Mouse (Mus musculus): ENCODE data around the gene AI593442. TPM values are rescaled to one million over a fixed set of nuclear protein-coding genes. Genes with fewer than 3 reads are reported as not detected.

The AI593442 gene
- total RNA-seq (2021), result under 1 TPM in 1 of 2 experiments, not detected in 1; 0.05 TPM
- long read RNA-seq, experiment 1, result 0 reads
- long read RNA-seq, experiment 2, result 0 reads

DNA sequence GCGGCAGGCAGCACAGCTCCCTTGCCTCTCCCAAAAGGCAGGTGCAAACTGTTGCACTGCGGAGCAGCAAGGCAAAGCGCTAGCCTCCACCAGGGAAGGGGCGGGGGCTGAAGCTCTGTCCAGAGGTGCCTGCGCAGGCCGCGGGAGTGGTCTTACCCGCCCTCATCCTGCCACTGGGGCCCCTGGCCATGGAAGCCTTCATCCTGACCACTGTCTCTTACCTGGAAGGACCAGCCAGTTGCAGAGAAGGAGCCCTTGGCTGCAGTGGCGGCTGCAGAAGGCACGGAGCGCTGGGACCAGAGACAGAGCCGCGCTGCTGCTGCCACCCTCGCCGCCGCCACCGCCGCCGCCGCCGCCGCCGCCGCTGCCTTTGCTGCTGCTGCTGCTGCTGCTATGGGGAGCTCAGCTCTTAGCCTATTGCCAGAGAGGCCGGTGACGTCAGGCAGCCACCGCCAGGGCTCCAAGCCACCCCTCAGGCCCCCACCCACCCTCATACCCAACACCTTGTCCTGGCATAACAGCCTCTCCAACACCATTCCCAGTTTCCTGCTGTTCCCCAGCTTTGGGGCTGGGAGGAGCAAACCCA is at the start of gene AI593442:
AI593442 (minus strand) TSS at position 419 of the 586 bp plus-strand sequence.
- no peak for DNase-seq

- no peak for DNase-seq
Observed at GRCm38 (mm10) chr9:52728806-52729205, 49.2 kb upstream of the AI593442 start.

DNA sequence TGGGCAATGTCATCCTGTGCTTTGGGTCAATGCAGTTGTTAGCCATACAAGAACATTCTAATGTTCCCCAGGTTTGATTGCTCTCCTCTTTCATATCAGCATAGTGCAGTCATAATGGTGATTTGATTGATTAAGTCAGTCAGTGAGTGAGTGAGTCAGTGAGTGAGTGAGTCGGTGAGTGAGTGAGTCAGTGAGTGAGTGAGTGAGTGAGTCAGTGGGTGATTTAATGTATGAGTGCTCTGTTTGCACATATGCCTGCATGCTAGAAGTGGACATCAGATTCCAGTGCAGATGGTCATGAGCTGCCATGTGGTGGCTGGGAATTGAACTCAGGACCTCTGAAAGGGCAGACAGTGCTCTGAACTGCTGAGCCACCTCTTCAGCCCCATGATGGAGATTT is 43.0 kb upstream of the AI593442 start:
- DNase-seq, result no peak

- no peak for DNase-seq
Observed at GRCm38 (mm10) chr9:52719562-52719961, 40.0 kb upstream of the AI593442 start.

DNA sequence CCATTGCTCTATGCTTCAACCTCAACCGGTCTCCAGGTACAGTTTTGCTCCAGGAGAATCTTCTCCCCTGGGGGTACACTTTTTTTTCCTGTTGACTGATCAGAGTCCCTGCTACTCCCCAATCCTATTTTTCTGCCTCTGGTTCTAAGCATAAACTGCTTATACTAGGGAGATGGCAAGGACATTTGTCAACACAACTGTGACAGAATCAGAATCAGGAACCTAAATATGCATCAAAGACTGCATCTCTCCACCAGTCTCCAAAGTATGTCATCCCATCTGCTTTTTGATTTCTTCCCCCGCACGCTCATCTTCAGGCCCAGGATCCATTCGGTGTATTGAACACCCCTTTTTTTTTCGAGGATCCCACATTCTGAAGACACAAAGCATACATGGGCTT is 456 bp upstream of the AI593442 start:
- DNase-seq, result no peak

DNA sequence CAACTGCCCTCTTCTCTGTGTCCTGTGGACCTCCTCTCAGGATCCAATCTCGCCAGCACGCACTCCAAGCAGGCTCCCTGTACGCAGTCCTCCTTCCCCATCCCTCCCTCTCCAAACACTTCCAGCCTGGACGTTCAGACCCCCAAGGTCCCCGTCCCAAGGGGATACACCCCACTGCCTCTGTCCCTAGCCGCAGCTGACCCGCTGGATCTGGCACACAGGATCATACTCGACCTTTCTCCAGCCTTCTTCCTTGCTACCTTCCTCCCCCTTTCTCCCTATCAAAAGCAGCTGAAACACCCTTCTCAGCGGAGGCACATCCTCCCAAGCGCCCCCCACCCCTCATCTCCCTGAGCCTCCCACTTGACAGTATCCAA is 753 bp downstream of the AI593442 start:
- DNase-seq, result no peak

DNA sequence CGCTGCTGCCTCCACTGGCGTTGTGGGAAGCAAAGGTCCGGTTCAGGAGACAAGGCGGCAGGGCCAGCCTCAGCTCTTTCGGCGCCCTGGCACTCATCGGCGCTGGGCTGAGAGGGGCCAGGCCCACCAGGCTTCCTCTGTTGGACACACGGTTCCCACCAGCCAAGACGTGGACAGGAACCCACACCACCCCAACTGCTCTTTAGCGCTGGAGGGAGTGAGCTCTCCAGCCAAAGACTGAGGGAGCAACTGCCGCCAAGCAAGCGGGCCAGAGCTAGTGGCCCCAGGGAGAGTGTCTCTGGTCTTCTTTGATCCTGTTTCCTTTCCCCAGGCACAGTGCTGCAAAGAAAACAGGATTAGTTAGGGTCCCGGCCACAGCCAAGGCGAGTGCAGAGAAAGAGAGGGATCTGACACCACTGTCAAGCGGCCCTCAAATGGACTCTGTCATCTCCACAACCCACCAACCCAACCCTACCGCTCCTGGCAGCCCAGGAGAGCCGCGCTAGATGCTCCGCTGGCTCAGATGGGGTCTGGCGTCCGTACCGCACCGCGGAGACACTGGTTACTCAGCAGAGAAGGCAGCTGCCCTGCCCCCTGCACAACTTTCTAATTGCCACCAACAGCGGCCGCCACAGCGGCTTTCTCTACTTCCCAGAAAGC is 1.3 kb downstream of the AI593442 start:
- no peak for DNase-seq

DNA sequence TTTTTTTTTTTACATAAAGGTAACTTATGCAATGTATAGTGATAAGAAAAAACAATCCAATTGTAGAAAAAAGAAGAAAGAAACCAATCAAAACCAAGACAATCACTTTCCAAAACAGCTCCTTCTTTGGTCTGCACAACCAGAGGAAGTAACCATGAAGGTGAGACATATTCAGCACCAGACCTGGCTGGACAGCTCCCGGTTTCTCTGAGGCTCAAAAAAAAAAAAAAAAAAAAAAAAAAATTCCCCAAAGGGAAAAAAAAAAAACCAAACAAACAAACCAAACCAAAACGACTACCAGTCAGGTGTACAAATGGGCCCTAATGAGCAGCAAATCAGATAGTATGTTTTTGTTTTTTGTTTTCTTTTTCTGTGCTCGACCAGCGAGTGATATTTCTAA is 3.0 kb downstream of the AI593442 start:
- no peak for DNase-seq

DNA sequence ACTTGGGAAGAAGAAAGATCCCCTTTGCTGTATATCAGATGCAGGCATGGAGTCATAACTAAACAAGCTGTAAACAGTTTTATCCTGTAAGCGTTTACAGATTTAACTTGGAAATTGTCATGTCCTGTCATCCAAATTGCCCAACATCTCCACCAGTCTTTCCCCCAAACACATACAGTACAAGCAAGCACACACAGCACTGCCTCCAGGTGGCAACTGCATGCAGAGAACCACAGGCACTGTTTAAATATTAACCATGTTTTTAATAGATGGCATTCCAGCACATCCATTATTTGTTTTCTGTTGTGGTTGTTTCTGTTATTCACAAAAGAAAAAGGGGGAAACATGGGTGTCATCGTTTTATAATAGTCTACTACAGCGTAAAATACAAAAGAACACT is 3.6 kb downstream of the AI593442 start:
- no peak for DNase-seq

DNA sequence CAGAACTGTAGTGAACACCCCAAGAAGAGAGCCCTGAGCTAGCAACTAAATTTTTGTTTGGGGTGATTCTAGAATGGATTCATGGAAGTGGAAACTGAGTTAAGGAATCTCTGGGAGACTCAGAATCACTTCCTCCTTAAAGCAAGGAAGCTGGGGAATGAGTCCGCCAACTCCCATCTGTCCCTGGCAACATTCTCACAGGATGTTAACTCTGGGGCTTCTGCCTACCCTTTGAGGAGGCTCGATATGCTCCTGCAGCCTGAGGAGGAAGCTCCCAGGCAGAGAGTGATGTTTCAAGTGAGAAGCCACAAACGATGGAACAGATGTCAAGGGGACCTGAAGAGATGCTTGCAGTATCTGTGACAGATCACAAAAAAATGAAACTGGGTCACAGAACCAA is 18.2 kb downstream of the AI593442 start:
- DNase-seq, result no peak

- no peak for DNase-seq
Observed at GRCm38 (mm10) chr9:52650341-52650951, 29.1 kb downstream of the AI593442 start.

DNA sequence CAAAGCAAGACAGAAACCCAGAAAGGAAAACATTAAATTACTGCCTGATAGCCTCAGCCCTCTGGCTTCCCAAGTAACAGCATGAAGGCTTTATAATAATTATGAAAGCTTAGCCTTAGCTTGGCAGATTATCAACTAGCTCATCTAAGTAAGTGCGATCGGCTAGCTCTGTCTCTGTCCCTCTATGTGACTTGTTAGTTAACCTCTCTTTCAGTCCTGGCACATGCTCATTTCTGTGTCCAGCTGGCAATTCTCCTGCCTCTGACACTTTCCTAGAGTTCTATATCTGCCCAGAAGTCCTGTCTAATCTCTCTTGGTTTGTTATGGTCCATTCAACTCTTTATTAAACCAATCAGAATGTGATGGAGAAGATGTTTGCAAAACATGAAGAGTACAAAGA is 34.3 kb downstream of the AI593442 start:
- no peak for DNase-seq

GRCm38 (mm10) chr9:52644626-52645025 is 35.0 kb downstream of the AI593442 start:
- DNase-seq, result no peak

DNA sequence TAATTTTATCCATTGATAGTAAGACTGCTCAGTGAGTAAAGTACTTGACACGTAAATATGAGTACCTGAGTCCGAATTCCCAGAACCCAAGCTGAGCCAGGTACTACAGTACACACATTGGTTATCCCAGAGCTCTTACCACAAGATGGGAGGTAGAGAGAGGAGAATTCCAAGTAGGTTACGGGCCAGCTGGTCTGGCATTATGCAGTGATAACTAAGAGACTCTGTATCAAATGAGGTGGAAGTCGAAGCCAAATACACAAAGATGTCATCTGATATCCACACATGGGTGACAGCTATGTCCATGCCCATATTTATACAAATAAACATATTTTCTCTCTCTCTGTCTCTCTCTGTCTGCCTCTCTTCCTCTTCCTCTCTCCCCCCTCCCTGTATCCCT is 35.4 kb downstream of the AI593442 start:
- DNase-seq, result no peak

DNA sequence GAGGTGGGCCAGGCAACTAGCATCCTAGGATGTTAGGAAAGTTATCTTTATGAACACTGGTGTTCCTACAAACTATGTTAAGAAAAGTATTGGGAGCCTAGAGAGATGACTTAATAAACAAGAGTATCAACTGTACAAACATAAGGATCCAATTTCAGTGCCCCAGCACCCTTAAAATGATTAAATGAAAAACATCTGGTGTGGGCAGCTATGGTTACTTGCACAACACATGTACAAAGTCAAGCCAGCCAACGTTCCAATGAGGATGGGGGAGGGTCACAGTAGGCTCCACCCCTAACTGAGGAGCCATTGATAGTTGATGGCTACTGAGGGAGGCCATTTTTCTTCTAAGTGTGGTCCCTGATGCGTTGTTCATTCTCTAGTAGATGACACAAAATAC is 43.6 kb downstream of the AI593442 start:
- no peak for DNase-seq

DNA sequence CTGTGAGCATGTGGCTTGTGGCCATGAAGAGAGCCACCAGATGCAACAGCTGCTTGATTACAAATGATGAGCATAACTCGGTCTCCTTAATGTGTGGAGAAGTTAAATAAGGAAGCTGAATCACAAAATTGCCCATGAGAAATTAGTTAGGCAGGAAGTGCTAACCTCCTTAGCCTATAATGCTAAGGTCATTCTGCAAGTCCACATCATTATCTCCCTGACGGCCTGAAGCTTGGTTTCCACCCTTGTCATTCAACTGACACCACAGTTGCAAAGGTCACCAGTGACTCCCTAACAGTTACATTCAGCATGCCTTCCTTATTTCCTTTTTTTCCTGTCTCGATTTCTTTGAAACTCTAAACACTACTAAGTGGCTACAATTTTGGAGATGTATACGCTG is 55.7 kb downstream of the AI593442 start:
- no peak for DNase-seq

Data from gastrocnemius, postnatal 25 days (tissue).